In the genomic region with DNA sequence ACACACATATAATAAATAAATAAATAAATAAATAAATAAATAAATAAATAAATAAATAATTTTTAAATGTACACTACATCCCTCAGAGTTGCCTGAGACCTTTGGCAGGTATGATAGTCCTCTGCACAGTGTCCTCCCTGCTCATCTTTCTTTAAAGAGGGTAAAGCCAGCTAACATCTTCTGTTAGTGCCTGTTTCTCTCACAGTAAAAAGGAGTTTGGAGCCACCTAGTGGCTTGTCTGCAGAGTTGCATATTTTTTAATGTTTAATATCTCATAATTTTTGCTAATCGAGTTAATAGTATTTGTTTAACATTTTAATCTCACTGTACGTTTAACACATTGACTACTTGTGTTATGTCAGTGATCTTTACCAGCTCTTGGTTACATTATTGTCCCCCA, we compare ENCODE assay signal across 8 mouse cellular contexts.
DNase-seq lines count a peak whose midpoint lies in the region; ATAC-seq lines count a peak whose summit lies in the region.

No protein-coding gene starts in this region.

- no peaks in the 10 kb centered on the region for H3K36me3 ChIP-seq in forebrain, embryonic 12.5 days (replicated peaks)
- H3K36me3 ChIP-seq in midbrain, embryonic 13.5 days: no peaks in the 10 kb centered on the region

- peak; percentile 67; the same call in 1 of the 2 replicates for ATAC-seq in forebrain, embryonic 12.5 days (ENCODE audit: low FRiP score)
- peak; percentile 81 for ATAC-seq in midbrain, embryonic 13.5 days

- H3K4me2 ChIP-seq in forebrain, embryonic 12.5 days: no peak overlapping the region
- H3K4me2 ChIP-seq in midbrain, embryonic 13.5 days (replicated peaks): no peak overlapping the region

- no peak overlapping the region for H3K9ac ChIP-seq in forebrain, embryonic 12.5 days
- H3K9ac ChIP-seq in midbrain, embryonic 13.5 days (replicated peaks): no peak overlapping the region

- peak; percentile 24 for DNase-seq in heart, postnatal 4 days
- no peak for DNase-seq in heart, postnatal 25 days (ENCODE audit: low spot score)
- DNase-seq in ES-CJ7 (ENCODE audit: low read depth, low spot score): peak; percentile 26
- DNase-seq in frontal cortex, postnatal 10 days (ENCODE audit: low spot score in 2 of 2): no peak
- no peak for DNase-seq in kidney, postnatal 25 days
- DNase-seq in adrenal gland, postnatal 4 days (ENCODE audit: low spot score in 2 of 2): no peak

- H3K4me1 ChIP-seq in forebrain, embryonic 12.5 days: no peaks in the 10 kb centered on the region
- H3K4me1 ChIP-seq in midbrain, embryonic 13.5 days (replicated peaks): peaks cover 6% of the 10 kb centered on the region

- H3K27me3 ChIP-seq in forebrain, embryonic 12.5 days: no peaks in the 10 kb centered on the region
- H3K27me3 ChIP-seq in midbrain, embryonic 13.5 days: no peaks in the 10 kb centered on the region

- no peak overlapping the region for H3K27ac ChIP-seq in forebrain, embryonic 12.5 days
- H3K27ac ChIP-seq in midbrain, embryonic 13.5 days: no peak overlapping the region

- intact Hi-C loops in heart, postnatal 25 days (cut with DNase I): no loop called here

- H3K4me3 ChIP-seq in forebrain, embryonic 12.5 days (replicated peaks): no peak overlapping the region
- no peak overlapping the region for H3K4me3 ChIP-seq in midbrain, embryonic 13.5 days (replicated peaks)

- WGBS in forebrain, embryonic 12.5 days: 19% methylated on average over 2 of the region's 2 CpGs
- 14% methylated on average over 2 of the region's 2 CpGs for WGBS in midbrain, embryonic 13.5 days

- no peaks in the 10 kb centered on the region for H3K9me3 ChIP-seq in forebrain, embryonic 12.5 days
- H3K9me3 ChIP-seq in midbrain, embryonic 13.5 days: no peaks in the 10 kb centered on the region

Comparison
In these comparisons a context has a peak if more than half of its experiments do, and no peak if none do; other contexts are left out.
1. DNase-seq: peak in heart, postnatal 4 days (single experiment) and ES-CJ7 (single experiment); none in heart, postnatal 25 days (single experiment), frontal cortex, postnatal 10 days (0 of 2), kidney, postnatal 25 days (0 of 2) and adrenal gland, postnatal 4 days (0 of 2).